19 mouse cellular contexts compared by ENCODE assay signal in genomic region chr11:12273726-12274125, GRCm38 (mm10).
"Had no signal": no experiment of that assay in that cellular context is flagged by ENCODE, and none has a peak within 500 bp of the region (broad histone marks: within the 10 kb centered on the region; RNA-seq: fewer than 3 reads in every experiment).

No protein-coding gene starts in this region.

- H3K4me1 ChIP-seq: liver, embryonic 15.5 days; lung, embryonic 15.5 days; megakaryocyte, embryonic 14.5 days; midbrain, embryonic 13.5 days; midbrain, embryonic 15.5 days; neural tube, embryonic 12.5 days had no signal

- H3K9ac ChIP-seq: liver, embryonic 15.5 days; liver, postnatal 0 days; lung, embryonic 15.5 days; midbrain, embryonic 13.5 days; midbrain, embryonic 15.5 days; neural tube, embryonic 12.5 days had no signal

- H3K9me3 ChIP-seq: liver, embryonic 15.5 days; lung, embryonic 15.5 days; megakaryocyte, embryonic 14.5 days; midbrain, embryonic 13.5 days; midbrain, embryonic 15.5 days; neural tube, embryonic 12.5 days had no signal

- H3K27ac ChIP-seq: liver, embryonic 15.5 days; lung, embryonic 15.5 days; macrophage; midbrain, embryonic 13.5 days; midbrain, embryonic 15.5 days; neural tube, embryonic 12.5 days had no signal

- ATAC-seq: liver, postnatal 0 days; lung, postnatal 0 days; midbrain, embryonic 13.5 days; midbrain, embryonic 15.5 days had no signal

- H3K27me3 ChIP-seq: liver, embryonic 15.5 days; lung, embryonic 15.5 days; megakaryocyte, embryonic 14.5 days; midbrain, embryonic 13.5 days; midbrain, embryonic 15.5 days; neural tube, embryonic 12.5 days had no signal

- H3K4me2 ChIP-seq: liver, embryonic 15.5 days; lung, embryonic 15.5 days; midbrain, embryonic 11.5 days; midbrain, embryonic 13.5 days; midbrain, embryonic 15.5 days; neural tube, embryonic 12.5 days had no signal

- H3K4me3 ChIP-seq: liver, embryonic 15.5 days; lung, embryonic 15.5 days; megakaryocyte, embryonic 14.5 days; midbrain, embryonic 13.5 days; midbrain, embryonic 15.5 days; neural tube, embryonic 12.5 days had no signal

- H3K36me3 ChIP-seq: liver, embryonic 15.5 days; lung, embryonic 15.5 days; midbrain, embryonic 13.5 days; midbrain, embryonic 15.5 days; neural tube, embryonic 12.5 days had no signal

- DNase-seq: liver, postnatal 0 days; lung, adult 2 months; lung, postnatal 14 days; lung, postnatal 36 days; right cerebral cortex, postnatal 25 days; right cerebral cortex, postnatal 4 days; spleen, adult 18-20 months; thymus, adult 18-20 months; thymus, postnatal 14 days; thymus, postnatal 36 days had no signal
